Mouse (Mus musculus): ENCODE data around the gene Ndufs1.

The Ndufs1 gene

DNA sequence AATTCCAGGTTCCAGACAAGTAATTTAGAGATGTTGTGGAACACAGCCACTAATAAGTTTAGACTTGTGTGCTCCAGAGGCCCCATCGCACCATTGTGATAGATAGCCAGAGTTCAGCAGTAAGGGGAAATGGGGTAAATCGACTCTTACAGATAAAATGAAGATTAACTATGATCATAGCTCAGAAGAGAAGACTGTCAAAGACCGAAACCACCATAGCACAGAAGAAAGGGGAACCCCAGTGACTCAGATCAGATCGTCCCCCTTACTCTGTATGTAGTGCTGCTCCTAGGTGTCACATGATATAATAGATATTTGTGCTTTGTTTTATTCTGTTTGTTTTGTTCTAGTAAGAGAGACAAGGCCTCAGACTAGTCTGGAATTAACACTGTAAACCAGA lies 57.0 kb downstream of the Ndufs1 start:
- no peak for DNase-seq (ENCODE audit: low read depth, low spot score)

- no peak for DNase-seq (ENCODE audit: low read depth, low spot score)
Measured at GRCm38 (mm10) chr1:63115540-63115939, 61.1 kb downstream of the Ndufs1 start.

DNA sequence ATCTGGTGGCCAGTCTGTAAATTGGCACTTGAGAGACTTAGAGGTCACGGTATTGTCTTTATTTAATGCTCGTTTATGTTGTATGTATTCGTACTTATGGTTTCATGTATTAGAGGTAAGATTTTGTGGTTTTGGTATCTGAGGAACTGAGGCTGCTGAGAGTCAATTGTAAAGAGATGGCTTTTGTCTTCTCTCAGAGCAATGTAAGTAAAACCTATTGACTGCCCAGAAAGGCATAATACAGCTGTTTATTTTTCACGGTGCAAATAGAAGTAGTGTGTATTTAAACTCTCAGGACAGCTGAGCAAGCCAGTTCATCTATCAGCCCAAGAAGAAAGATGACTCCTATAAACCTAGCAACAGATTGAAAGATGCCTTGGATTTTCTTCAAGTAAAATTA lies 61.5 kb downstream of the Ndufs1 start:
- DNase-seq (ENCODE audit: low read depth, low spot score), result no peak

- peak; percentile 91 for DNase-seq (ENCODE audit: low read depth, low spot score)
Measured at GRCm38 (mm10) chr1:63114136-63114781, 62.4 kb downstream of the Ndufs1 start, which contains the start of gene Ino80d. Gene Ino80d, minus strand, starts transcription at chr1:63114667.

- DNase-seq (ENCODE audit: low read depth, low spot score), result peak; percentile 66
Measured at GRCm38 (mm10) chr1:63113274-63114135, 63.1 kb downstream of the Ndufs1 start.

GRCm38 (mm10) chr1:63112865-63113261 lies 63.8 kb downstream of the Ndufs1 start:
- DNase-seq (ENCODE audit: low read depth, low spot score), result peak; percentile 72

DNA sequence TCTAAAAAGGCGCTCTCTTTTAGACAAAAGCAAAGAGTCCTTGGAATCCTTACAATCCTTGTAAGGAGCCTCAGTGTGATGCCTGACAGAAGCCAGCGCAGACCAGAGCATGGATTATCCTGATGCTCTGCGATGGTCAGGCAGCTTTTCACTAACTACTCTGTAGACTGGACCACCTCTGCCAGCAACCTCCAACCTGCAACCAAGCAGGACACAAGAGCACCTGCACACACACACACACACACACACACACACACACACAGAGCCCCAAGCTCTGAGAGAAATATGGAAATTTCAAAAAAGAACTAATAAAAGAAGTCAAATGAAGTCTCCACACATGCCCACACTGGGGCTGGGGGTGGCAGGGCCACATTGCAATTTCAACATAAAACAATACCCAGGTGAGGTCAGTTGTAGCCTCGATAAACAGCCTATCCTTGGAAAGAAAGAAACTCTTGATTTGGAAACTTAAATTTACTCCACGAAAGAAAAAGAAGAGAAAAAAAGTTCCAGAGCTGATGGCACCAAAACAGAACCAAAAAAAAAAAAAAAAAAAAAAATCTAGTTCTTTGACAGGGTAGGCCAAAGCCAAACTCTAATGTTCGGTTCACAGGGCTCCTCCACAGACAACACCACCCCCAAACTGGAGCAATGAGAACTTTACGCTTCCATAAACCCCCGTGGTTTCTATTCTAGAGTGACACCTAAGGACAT lies 64.3 kb downstream of the Ndufs1 start:
- no peak for DNase-seq (ENCODE audit: low read depth, low spot score)

DNA sequence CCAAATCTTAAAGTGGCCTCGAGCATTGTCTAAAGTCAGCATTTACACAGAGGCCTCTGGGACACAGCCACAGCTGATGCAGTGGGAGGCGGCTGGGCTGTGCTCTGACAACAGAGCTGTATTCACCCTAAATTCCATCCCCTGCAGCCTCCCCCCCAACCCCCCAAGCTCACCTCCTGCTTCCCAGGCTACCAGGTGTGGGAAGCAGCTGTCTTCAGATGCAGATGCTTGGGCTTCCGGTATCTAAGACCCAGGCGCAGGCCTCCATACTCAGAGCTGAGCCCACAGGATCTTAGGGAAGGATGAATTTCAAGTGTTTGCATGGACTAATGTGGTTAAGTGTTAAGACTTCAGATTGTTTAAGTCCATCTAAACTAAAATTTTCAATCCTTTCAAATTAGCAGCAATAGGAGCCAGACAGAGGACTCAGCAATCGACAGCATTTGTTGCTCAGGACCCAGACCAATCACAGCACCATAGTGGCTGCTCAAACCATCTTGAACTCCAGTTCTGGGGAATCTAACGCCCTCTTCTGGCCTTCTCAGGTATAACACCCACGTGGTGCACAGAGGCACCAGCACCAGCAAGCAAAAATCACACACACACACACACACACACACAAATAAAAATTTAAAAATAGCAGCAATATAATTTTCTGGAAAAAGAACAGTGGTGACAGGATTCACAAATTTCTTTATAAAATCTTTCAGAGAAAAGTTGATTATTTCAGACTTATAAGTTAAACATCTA lies 65.9 kb downstream of the Ndufs1 start:
- peak; percentile 95 for DNase-seq (ENCODE audit: low read depth, low spot score)

DNA sequence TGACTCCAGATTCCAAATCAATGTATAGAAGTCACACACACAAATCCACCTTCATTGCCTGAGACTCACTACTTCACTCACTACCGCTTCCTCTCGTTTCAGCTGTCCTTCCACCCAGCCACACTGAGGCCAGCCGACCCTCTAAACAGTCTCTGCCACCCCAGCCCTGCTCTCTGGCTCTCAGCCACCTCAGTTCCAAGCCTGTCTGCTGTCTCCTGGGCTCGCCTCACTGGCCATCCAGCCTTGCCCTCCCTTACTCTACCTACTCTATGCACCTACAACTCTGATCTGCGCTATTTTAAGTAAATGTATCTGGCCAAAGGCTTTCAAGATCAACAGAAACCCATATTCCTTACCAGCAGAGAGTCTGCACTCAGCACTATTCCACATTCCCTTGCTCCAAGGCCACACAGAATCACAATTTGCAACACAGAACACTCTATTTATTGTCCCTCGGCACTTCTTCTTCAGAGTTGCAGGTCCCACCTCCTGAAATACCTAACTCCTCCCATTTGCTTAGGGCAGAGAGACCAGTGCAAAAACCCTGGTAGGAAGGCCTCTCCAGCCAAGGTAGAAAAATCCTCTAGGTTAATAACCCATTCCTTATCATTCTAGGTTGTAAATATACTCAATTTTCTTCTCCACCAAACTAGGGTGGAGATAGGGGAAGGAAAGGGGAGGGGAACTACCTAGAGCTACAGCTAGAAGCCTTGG lies 68.9 kb downstream of the Ndufs1 start:
- peak; percentile 87 for DNase-seq (ENCODE audit: low read depth, low spot score)

GRCm38 (mm10) chr1:63102758-63103451 lies 73.7 kb downstream of the Ndufs1 start:
- no peak for DNase-seq (ENCODE audit: low read depth, low spot score)

GRCm38 (mm10) chr1:63100196-63100595 lies 76.4 kb downstream of the Ndufs1 start:
- DNase-seq (ENCODE audit: low read depth, low spot score), result no peak

DNA sequence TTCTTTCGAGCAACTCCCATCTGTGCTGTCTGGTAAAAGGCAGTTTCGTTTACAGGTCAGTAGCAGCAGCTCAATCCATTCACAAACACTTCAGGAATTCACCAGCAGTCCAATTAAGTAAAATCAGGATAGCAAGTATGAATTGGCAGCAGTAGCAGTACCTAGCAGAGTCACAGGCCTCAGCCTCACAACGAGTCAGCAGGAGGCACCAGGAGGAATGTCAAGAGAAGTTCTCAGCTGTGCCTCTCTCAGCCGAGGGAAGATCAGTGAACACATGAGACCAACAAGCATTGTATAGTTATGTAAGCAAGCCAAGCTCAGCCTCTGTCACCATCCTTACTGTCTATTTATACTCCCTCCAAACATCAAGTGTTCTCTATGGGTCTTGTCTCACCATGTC lies 77.8 kb downstream of the Ndufs1 start:
- DNase-seq (ENCODE audit: low read depth, low spot score), result no peak

DNA sequence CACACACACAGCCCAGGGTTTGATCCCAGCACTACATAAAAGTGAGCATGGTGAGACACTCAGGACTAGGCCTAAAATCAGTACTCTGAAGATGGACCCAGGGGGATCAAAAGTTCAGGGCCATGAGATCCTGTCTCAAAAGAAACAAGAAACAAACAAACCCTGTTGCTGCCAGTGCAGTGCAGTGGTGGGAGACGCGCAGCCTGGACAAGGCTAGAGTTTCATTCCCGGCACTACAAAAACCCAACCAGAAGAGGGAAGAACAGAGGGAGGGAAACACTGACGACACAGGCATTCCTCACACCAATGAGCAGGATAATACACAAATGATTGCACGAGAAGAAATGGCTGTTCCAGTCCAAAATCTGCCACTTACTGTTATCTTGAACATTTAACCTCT lies 80.6 kb downstream of the Ndufs1 start:
- DNase-seq (ENCODE audit: low read depth, low spot score), result no peak

All from R1 (cell line).